Mouse (Mus musculus): ENCODE measurements around the gene Otol1.

Gene Otol1

DNA sequence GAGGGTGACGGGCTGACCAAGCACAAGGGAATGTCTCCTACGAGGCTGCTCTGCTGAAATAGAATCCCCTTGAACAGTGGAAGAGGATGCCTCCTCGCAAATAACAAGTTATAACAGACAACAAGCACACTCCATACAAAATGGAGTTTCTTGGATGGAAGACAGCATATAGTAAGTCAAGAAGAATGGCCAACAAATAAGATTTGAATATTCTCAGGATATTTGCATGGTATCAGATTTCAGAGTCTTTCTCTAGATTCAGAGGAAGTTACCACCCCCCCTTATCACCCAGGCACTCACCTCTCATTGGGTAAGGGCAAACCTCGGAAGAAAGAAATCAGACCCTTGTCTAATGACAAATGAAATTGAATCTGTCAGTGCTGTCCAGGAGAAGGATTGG is at the start of gene Otol1:
Otol1 (plus strand) TSS at position 301 of the 400 bp plus-strand sequence.
- in situ Hi-C loops (cut with MboI) = no loop called here

GRCm38 (mm10) chr3:69962187-69962586 is 45.2 kb upstream of the Otol1 start:
- in situ Hi-C loops (cut with MboI) = no loop called here

DNA sequence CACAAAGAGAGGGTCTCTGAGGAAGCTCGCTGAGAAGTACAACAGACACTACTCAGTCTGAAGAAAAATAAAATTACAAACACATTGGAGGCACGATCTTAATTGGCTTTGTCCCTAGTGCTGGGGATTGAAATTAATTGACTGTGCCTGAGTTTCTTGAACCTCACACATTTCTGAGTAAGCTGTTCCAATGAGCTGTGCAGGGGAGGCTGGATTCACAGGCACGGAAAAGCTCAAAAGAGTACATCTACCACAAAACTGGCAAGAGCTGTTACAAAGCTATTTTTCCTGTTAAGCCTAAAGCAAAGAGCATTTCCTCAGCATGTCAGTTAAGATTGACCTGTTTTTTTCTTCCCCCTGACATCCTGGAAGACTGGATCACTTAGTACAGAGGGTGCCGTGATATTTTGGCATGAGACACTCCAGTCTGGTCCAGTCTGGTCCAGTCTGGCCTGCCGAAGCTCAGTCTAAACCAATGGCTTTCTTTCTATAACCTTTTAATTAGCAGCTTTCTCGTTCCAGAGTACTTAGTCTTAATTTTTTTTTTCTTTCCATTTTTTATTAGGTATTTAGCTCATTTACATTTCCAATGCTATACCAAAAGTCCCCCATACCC is 35.8 kb upstream of the Otol1 start:
- in situ Hi-C loops (cut with MboI) = no loop called here

DNA sequence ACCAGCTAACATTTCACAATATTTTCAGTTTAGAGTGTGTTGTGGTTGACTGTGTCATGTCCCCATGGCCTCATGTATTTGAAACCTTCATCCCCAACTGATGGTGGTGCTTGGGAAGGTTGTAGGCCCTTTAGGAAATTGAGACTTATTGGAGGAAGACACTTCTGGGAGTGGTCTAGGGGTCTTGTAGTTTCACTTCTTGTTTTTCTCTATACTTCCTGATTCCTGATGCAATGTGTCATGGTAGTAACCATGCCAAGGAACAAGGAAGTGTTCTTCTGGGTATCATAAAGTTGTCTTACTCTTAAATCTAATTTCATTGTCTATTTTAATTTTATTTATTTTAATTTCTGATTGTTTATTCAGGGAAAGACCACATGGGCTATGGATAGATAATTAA is 29.3 kb upstream of the Otol1 start:
- in situ Hi-C loops (cut with MboI) = no loop called here

DNA sequence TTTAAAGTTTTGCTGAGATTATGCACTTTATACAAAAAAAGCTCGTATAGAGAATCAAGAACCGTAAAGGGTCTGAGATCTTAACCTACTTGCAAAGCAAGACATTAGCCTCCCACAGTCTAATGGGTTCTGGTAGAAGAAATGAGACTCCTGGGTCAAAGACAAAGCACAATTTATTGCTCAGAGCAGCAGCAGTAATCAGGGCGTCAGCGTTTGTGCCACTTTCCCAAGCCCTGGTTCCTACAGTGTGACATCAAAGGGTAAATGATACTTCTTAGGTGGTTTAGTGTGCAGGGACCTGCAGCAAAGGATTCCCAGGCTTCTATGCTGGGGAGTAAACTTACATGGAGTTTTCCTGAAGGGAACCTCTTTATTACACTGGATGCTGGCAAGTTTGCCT is 13.6 kb upstream of the Otol1 start:
- in situ Hi-C loops (cut with MboI) = no loop called here

DNA sequence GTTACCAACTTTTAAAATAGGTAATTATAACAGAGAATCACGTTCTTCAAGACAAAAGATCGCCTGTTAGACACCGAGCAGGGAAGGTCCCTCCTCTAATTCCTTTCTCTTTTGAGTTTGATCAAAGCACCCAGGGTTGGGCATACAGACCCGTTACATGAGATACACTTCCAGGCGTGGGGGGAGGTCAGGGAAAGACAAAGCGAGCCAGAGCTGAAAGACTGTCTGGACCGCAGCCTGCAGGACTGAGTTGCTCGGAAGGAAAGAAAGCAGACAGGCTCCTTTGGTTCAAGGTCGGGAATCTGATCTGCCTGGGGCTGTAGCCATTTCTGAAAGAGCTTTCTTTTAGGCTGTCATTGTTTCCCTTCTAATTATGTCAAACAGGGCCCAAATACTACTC is 5.9 kb upstream of the Otol1 start:
- in situ Hi-C loops (cut with MboI) = no loop called here

DNA sequence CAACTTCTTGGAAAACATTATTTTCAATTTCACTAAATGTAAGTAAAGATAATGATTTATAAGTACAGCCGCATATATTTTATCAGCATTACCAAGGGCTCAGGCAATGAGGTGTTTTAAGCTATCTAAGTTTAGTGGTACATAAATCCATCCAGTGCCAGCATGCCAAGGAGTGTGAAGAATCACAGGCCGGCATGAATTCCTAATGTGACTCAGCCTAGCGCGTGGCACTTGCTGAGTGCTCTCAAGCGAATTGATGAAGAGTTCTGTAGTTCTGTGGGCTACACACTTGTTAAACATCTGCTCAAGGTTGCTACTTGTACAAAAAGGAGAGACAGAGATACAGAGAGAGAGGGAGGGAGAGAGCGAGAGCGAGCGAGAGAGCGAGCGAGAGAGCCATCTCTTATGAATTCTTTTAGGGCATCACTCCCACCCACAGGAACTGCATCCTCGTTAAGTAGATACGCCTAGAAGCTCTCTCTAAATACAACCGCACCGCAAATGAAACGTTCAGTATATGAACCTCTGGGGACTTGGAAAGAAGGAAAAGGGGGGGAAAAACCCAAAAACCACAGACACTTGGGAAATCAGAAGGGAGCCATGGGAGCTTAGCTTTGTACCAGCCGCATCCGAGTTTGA is 4.2 kb upstream of the Otol1 start:
- in situ Hi-C loops (cut with MboI) = no loop called here

DNA sequence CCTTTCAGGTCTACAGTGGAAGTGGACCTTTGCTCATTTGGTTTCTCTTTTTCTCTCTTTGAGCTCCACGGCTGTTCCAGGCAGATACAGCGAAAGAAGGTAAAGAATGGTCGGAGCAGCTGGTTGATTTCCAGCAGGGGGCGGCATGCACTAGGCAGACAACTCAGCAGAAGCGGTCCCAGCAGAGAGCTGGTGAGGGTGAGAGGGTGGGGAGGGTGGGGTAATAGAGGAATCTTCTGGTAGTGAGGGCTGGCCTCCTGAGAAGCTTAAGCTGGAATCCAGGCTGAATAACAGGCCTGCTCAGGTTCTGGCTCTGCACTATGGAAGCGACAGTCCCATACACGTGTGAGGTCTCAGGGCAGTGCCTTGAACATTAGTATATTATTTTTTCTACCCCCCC is 3.5 kb upstream of the Otol1 start:
- in situ Hi-C loops (cut with MboI) = no loop called here

GRCm38 (mm10) chr3:70004379-70004778 is 3.0 kb upstream of the Otol1 start:
- in situ Hi-C loops (cut with MboI) = no loop called here

- in situ Hi-C loops (cut with MboI) = no loop called here
These were observed 5.2 kb downstream of the Otol1 start for GRCm38 (mm10) chr3:70012641-70013040.

GRCm38 (mm10) chr3:70026605-70027004 is 19.2 kb downstream of the Otol1 start:
- in situ Hi-C loops (cut with MboI) = no loop called here

GRCm38 (mm10) chr3:70029260-70029659 is 21.8 kb downstream of the Otol1 start:
- in situ Hi-C loops (cut with MboI) = no loop called here

GRCm38 (mm10) chr3:70035593-70035992 is 28.2 kb downstream of the Otol1 start:
- in situ Hi-C loops (cut with MboI) = no loop called here
